Mouse (Mus musculus) embryonic stem cell, embryonic (primary cell): ENCODE results near the gene Ccp110.

ENCODE experiments used
- CTCF ChIA-PET, 4 experiments: fragments of 300-600 bp in 2 of 4; fragments of 350-600 bp in 2 of 4; sonication (Branson Sonifier 250); formaldehyde crosslinking; loops; one replicate each; lab custom pipeline; 2022; ENCODE audit warnings: inconsistent platforms in 2 of 4; lab: Charles Lee
- POLR2A ChIA-PET, 4 experiments: fragments of 300-600 bp in 2 of 4; fragments of 350-600 bp in 2 of 4; sonication (Branson Sonifier 250); formaldehyde crosslinking; loops; one replicate each; lab custom pipeline; 2022; ENCODE audit warnings: antibody characterized with exemption in 4 of 4, inconsistent platforms in 1 of 4; lab: Charles Lee

The Ccp110 gene

GRCm38 (mm10) chr7:118751625-118752024, 39.3 kb downstream of the Ccp110 start:
- CTCF ChIA-PET, result interaction anchor here in 3 of 4 experiments (0.5 to 4.7 kb wide), 5 partner anchors 11 to 229 kb away, joined by 3 to 21 read pairs (median 3); partner anchors contain the start of gene Vps35l (in 2 of the 3)
- POLR2A ChIA-PET, result interaction anchor here in 2 of 4 experiments (1.6 to 4.4 kb wide), 3 partner anchors 10 to 241 kb away, joined by 4 to 27 read pairs (median 6); partner anchors contain the start of gene Vps35l (in 2 of the 2)

DNA sequence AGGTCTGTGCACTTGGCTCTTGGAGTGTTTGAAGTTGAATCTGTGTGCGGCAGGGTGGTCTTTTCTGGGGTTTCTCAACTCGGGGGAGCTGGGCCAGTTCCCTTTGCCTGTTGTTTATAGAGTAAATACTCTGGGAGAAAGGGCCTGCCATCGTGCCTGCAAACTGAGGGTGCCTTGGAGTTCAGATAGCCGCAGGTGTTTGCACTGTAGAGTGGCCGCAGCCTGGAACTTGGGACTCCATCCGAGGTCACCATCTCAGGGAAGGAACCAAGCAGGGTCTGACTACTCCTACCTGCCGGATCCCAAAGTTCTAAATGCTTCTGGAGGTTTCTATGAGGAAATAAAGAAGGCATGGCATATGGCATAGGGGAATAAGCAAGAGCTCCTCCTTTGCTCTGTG, 43.4 kb downstream of the Ccp110 start:
- POLR2A ChIA-PET, result interaction anchor here in 2 of 4 experiments (1.1 to 2.3 kb wide), 4 partner anchors 9 to 53 kb away, joined by 3 to 12 read pairs (median 4); partner anchors contain the start of gene Vps35l (in 2 of the 2)
- CTCF ChIA-PET, result interaction anchor here in 2 of 4 experiments (0.6 to 1.4 kb wide), 3 partner anchors 10 to 240 kb away, joined by 4 to 8 read pairs (median 4); no protein-coding TSS in a partner anchor

DNA sequence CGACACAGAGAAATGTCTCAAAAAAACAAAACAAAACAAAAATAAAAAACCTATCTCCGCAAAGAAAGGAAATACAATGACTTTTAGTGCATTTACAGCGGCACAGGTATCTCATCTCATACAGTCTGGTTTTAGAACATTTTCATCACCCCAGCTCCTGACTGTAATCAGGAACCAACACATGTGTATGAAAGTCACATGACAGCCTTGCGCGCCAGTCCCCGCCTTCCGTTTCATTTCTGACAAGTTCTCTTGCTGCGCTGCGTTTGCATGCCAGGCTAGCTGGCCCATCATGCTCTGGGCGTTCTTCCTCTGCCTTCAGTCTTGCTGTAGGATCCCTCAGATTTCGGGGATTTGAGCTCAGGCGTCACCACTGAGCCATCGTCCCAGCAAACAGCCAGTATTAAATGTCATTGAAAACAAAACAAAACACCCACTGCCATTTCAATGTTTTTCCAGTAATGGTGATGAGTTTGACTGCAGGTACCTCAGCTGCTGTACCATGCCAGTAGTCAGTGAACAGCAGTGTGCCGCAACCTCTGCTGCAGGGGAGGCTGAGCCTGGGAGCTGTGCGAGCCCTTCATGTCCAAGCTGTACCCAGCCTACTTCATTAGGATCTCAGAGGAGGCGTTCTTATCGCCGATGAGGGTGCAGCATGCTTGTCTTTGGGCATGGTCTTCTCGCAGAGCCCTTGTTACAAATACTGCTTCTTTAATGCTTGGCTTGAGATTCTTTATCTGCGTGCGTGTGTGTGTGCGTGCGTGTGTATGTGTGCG, 44.3 kb downstream of the Ccp110 start:
- ChIA-PET CTCF (interaction anchor here in 2 of 4 experiments (0.6 to 1.4 kb wide), 4 partner anchors 10 to 254 kb away, joined by 3 to 8 read pairs (median 4); no protein-coding TSS in a partner anchor), POLR2A (interaction anchor here in 2 of 4 experiments (0.9 to 2.3 kb wide), 5 partner anchors 8 to 235 kb away, joined by 3 to 12 read pairs (median 4); partner anchors contain the start of gene Vps35l (in 2 of the 2))

DNA sequence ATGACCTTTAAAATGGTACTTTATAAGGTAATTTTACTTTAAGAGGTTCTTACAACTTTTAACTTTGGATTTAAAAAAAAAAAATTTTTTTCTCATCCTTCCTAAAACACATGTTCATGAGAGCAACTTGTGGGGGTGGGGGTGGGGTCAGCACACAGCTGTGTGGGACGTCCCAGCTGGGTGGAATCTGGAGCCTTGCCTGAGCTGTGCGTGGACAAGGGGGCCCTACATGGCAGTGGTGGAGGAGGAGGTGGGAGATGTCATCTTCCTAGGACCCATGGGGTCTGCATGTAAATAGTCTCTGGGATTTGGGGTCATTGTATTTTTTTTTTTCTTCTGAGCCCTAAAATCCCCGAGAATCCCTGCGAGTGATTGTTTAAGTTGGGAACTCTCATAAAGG, 46.0 kb downstream of the Ccp110 start:
- ChIA-PET POLR2A (interaction anchor here in 2 of 4 experiments (0.7 to 1.3 kb wide), 2 partner anchors 18 to 74 kb away, joined by 3 to 4 read pairs; partner anchors contain the start of gene Vps35l (in 1 of the 2)), CTCF (interaction anchor here in 2 of 4 experiments (0.6 to 1.1 kb wide), 2 partner anchors 8 to 219 kb away, joined by 3 read pairs; no protein-coding TSS in a partner anchor)

- POLR2A ChIA-PET, result interaction anchor here in 1 of 4 experiments (0.6 to 1.8 kb wide), 5 partner anchors 9 to 233 kb away, joined by 3 to 9 read pairs (median 3); no protein-coding TSS in a partner anchor
- CTCF ChIA-PET, result interaction anchor here in 2 of 4 experiments (0.6 to 1.1 kb wide), 2 partner anchors 142 to 236 kb away, joined by 4 read pairs; partner anchors contain the start of gene Gprc5b (in 1 of the 2)
These were observed 47.0 kb downstream of the Ccp110 start for GRCm38 (mm10) chr7:118759372-118759771.

DNA sequence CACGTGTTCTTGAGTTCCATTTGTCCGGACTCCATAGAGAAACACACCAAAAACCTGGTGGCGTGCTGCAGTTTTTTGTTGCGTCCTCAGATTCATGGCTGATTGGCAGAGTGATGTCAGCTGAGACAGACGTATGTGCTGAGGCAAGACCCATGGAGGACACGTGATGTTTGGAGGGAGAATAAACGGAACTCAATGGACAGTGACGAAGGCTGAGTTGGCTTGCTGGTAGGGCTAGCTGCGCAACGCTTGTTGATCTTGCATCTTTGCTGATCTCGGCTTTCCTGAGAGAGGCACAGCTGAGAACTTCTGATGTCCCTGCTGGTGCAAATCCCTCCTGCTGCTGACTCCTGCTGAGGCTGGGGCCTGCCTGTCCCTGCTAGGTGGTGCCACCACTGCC, 51.6 kb downstream of the Ccp110 start:
- CTCF ChIA-PET, result interaction anchor here (0.7 to 5.2 kb wide), 10 partner anchors 14 to 256 kb away, joined by 3 to 47 read pairs (median 4); partner anchors contain the start of genes Gprc5b (in 1 of the 4) and Vps35l (in 1 of the 4)
- POLR2A ChIA-PET, result interaction anchor here in 2 of 4 experiments (0.9 to 2.1 kb wide), 8 partner anchors 14 to 230 kb away, joined by 3 to 6 read pairs (median 3); partner anchors contain the start of genes Iqck (in 1 of the 2) and Vps35l (in 1 of the 2)

DNA sequence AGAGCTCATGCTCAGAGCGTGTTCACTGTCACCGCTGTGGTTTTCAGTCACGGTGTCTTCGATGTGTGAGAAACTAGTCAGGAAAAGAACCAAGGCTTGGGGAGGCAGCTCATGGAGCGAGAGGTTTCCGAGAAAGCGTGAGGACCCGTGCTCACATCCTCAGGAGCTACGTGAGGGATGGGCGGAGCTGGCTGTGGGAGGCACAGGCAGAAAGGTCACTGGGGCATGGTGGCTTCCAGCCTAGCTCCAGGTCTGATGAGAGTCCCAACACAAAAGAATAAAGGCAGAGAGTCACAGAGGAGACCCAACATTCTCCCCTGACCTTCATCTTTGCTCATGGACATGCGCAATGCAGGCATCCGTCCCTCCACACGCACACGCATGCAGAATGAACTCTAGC, 52.4 kb downstream of the Ccp110 start:
- CTCF ChIA-PET, result interaction anchor here (0.7 to 5.2 kb wide), 11 partner anchors 15 to 255 kb away, joined by 3 to 47 read pairs (median 4); partner anchors contain the start of genes Gprc5b (in 1 of the 4) and Vps35l (in 1 of the 4)

GRCm38 (mm10) chr7:118765604-118766003, 53.3 kb downstream of the Ccp110 start:
- ChIA-PET POLR2A (interaction anchor here (0.7 to 2.5 kb wide), 16 partner anchors 9 to 230 kb away, joined by 3 to 14 read pairs (median 4); partner anchors contain the start of genes Gprc5b (in 2 of the 4) and Vps35l (in 1 of the 4)), CTCF (interaction anchor here (0.6 to 5.2 kb wide), 67 partner anchors 7 to 661 kb away, joined by 3 to 74 read pairs (median 4); partner anchors contain the start of genes Gprc5b (in 4 of the 4) and Vps35l (in 3 of the 4))

More for the DNA sequence above, 52.4 kb downstream of the Ccp110 start:
- POLR2A ChIA-PET, result interaction anchor here (0.6 to 2.5 kb wide), 15 partner anchors 9 to 231 kb away, joined by 3 to 14 read pairs (median 3); partner anchors contain the start of genes Gprc5b (in 1 of the 4), Iqck (in 1 of the 4) and Vps35l (in 1 of the 4)

DNA sequence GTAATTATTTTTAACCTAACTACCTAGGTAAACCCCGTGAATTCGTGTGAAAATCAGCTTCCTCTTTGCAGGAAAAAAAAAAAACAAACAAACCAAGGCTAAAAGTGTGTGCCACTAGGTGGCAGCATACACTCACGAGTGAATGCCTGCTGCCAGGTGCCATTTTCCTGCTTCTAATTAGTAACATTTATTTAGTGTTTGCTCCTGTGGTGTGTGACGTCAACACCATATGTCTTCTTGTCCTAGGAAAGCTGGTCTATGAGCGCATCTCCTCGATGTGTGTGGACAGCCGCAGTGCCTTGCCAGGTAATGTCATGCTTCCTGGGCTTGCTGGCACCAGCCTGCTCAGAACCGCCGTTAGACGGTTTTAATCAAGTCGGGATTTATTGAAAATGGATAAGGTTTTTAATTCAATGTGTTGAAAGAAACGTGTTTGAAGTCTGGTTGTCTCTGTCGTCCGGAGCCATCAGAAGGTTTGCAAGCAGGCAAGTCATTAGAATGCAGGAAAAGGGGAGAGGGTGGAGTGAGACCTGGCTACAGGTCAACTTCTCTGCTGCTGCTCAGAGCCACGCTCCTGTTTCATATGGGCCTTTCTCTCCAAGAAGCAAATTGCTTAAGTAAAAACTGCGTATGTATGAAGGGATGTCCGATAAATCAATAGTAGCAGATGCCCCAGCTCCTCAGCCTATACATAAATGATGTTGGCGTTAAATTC, 53.9 kb downstream of the Ccp110 start:
- ChIA-PET CTCF (interaction anchor here (0.6 to 5.2 kb wide), 68 partner anchors 8 to 660 kb away, joined by 3 to 74 read pairs (median 4); partner anchors contain the start of genes Gprc5b (in 4 of the 4) and Vps35l (in 3 of the 4)), POLR2A (interaction anchor here (0.7 to 2.5 kb wide), 15 partner anchors 12 to 229 kb away, joined by 3 to 14 read pairs (median 4); partner anchors contain the start of genes Gprc5b (in 2 of the 4) and Vps35l (in 1 of the 4))

DNA sequence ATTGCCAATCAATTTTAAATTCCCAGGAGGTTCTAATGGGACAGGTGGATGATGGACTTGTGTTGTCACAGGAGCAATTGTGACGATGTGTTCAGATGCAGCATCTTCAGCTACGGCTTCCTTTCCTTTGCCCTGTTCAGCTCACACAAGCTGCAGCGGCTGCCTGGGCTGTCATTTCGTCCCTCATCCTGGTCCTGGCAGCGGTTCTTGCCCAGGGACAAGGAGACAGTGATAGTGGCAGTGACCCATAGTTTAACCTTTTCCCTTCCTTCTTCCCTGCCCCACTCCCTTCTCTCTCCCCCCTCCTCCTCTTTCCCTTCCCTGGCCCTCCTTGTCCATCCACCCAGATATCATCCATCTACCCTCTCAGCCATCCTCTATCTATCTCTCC, 54.5 kb downstream of the Ccp110 start:
- POLR2A ChIA-PET, result interaction anchor here in 2 of 4 experiments (0.6 to 2.5 kb wide), 7 partner anchors 11 to 383 kb away, joined by 3 to 9 read pairs (median 3); partner anchors contain the start of gene Vps35l (in 1 of the 2)
- CTCF ChIA-PET, result interaction anchor here (0.6 to 5.2 kb wide), 21 partner anchors 9 to 255 kb away, joined by 3 to 74 read pairs (median 6); partner anchors contain the start of genes Gprc5b (in 3 of the 4) and Vps35l (in 1 of the 4)

- ChIA-PET POLR2A (interaction anchor here in 3 of 4 experiments (1.0 to 1.8 kb wide), 4 partner anchors 21 to 82 kb away, joined by 3 to 4 read pairs (median 3); no protein-coding TSS in a partner anchor), CTCF (interaction anchor here in 1 of 4 experiments (0.7 kb wide), 1 partner anchor 242 kb away, joined by 5 read pairs; no protein-coding TSS in a partner anchor)
These were observed 56.9 kb downstream of the Ccp110 start for GRCm38 (mm10) chr7:118769208-118769607.

DNA sequence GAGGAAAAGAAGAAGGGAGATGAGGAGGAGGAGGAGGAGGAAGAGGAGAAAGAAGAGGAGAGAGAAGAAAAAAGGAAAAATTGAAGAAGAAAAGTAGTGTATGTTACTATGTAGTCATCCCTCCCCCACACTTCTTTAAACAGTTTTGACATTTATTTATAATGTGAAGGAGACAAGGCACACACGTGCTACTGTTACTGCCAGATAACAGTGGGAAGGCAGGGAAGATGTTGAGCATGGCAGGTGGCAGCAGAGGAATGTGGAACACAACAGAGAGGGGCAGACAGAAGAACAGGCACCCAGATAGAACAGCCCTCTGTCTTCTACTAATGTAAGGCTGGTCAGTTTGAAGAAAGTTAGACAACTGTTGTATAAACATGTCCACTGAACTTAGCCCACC, 57.3 kb downstream of the Ccp110 start:
- POLR2A ChIA-PET, result interaction anchor here in 2 of 4 experiments (1.2 to 1.8 kb wide), 2 partner anchors 22 to 28 kb away, joined by 3 to 4 read pairs; no protein-coding TSS in a partner anchor
- CTCF ChIA-PET, result interaction anchor here in 1 of 4 experiments (0.7 kb wide), 1 partner anchor 241 kb away, joined by 5 read pairs; no protein-coding TSS in a partner anchor

DNA sequence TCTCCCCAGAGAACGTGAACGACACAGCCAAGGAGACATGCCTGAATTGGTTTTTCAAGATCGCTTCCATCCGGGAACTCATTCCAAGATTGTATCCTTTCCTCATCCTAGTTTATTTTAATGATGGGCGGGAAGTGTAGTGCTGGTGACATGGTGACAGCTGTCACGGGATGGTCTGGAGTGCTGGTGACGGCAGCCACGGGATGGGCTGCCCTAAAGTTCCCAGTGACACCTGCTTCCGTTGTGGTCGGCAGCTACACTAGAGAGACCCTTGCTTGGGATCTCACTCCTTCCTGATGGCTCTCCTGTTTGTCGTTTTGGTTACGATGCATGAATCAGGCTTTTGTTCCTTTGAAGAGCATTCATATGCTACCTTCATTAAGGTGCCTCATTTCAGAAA, 60.7 kb downstream of the Ccp110 start:
- CTCF ChIA-PET, result interaction anchor here in 3 of 4 experiments (0.9 to 1.5 kb wide), 4 partner anchors 223 to 251 kb away, joined by 3 to 7 read pairs (median 5); no protein-coding TSS in a partner anchor
- POLR2A ChIA-PET, result interaction anchor here in 2 of 4 experiments (0.6 to 2.2 kb wide), 14 partner anchors 18 to 602 kb away, joined by 3 to 8 read pairs (median 4); partner anchors contain the start of gene Vps35l (in 2 of the 2)

DNA sequence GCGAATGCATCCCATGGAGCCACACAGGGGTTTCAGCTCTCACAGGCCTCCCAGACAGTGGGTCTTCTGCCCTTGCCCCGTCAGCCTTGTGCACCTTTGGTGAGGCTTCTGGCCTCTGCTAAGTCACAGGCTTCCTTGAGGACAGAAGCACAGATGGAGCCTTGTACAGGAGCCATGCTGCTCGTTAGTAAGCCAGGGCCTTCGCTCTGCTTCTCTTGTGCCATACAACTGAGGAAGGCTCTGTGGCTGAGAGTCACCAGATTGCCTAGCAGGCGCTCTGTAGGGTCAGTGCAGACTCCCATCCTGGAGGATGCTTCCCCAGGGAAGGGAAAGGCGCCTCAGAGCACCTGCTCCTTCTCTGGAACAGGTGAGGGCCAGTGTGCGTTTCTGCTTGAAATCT, 63.6 kb downstream of the Ccp110 start:
- CTCF ChIA-PET, result interaction anchor here in 3 of 4 experiments (0.5 to 1.6 kb wide), 5 partner anchors 10 to 778 kb away, joined by 3 to 9 read pairs (median 4); partner anchors contain the start of gene Acsm2 (in 1 of the 3)
- POLR2A ChIA-PET, result interaction anchor here in 2 of 4 experiments (1.3 to 1.4 kb wide), 2 partner anchors 15 to 217 kb away, joined by 3 to 4 read pairs; no protein-coding TSS in a partner anchor

DNA sequence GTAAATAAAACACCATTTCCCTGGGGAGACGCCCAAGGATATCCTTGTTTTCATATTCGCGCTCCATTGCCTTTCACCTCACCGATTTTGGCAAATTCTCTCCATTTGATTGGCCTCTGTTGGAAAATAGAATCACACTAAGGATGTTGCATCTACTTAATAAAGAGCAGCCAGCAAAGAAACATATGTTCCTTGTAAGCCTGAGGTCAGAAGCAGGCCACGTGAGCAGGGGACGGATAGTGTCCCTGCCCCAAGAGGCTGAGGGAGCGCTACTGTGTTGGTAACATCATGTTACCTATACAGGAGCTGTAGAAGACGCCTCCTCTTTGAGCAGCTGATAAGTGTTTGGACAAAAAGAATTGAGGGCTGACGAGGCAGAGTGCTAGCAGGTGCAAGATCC, 64.1 kb downstream of the Ccp110 start:
- POLR2A ChIA-PET, result interaction anchor here in 1 of 4 experiments (1.3 kb wide), 1 partner anchor 217 kb away, joined by 4 read pairs; no protein-coding TSS in a partner anchor

More for the DNA sequence above, 64.1 kb downstream of the Ccp110 start:
- CTCF ChIA-PET, result interaction anchor here in 3 of 4 experiments (0.5 to 1.6 kb wide), 4 partner anchors 10 to 409 kb away, joined by 3 to 9 read pairs (median 3); no protein-coding TSS in a partner anchor
